Mouse (Mus musculus) megakaryocyte, embryonic 14.5 days (primary cell): ENCODE measurements around the gene Gm17655.

Experiments
- FLI1 ChIP-seq: IDR thresholded peaks from 2 replicates; pipeline ENCODE4 v1.6.1; 2012; ENCODE audit warnings: low read length, inconsistent platforms, mixed read lengths
- GATA1 ChIP-seq: IDR thresholded peaks from 3 replicates; pipeline ENCODE4 v1.6.1; 2012; ENCODE audit warnings: mixed read lengths, low read length, inconsistent platforms, borderline replicate concordance

GRCm38 (mm10) chr5:110099656-110100580 lies 27.6 kb upstream of the Gm17655 start, which contains the start of gene Plcxd1:
- TF ChIP-seq GATA1 (no peak), FLI1 (no peak)
